Mouse (Mus musculus): ENCODE data around the gene Slfn2. TPM values are rescaled to one million over a fixed set of nuclear protein-coding genes. Genes with fewer than 3 reads are reported as not detected.

Slfn2 gene
- polyA plus RNA-seq, 1 experiment = 5.2 TPM

GRCm38 (mm10) chr11:83070321-83070970 lies 5.5 kb downstream of the Slfn2 start:
- no peak for DNase-seq (ENCODE audit: low read depth)

GRCm38 (mm10) chr11:83077714-83078422 lies 13.0 kb downstream of the Slfn2 start:
- DNase-seq (ENCODE audit: low read depth) = no peak

DNA sequence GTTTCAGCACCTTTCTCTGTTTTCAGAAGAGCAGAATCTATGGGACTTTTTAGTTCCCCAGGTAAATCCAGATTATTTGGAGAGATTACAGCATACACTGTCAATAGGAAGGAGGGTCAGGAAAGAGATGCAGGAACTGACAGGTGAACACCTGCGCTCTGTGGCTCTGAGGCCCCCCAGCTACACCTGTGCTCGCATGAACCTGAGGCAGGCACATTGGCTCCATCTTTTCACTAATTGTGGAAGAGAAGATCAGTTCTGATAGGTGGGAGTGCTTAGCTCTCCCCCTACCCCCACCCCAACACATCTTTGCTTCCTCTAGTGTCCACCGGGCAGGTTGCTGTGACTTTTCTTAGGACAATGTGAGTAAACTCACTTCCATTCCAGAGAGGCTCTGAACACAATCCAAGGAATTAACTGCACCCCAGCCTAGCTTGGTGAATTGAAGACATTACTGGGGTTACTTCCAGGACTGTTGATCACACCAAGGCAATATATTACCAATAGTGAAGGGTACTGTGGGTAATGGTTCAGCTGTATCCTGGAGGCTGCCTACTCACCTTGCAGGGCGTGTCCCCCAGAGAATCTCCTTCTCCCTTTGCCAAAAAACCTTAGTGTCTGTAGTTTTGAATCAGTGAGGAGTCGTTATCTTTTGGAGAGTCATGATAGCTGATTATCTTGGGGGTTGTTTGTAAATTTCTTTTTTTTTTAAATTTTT lies 13.7 kb downstream of the Slfn2 start:
- DNase-seq (ENCODE audit: low read depth) = no peak

- no peak for DNase-seq (ENCODE audit: low read depth)
Measured at GRCm38 (mm10) chr11:83079487-83080199, 14.7 kb downstream of the Slfn2 start.

DNA sequence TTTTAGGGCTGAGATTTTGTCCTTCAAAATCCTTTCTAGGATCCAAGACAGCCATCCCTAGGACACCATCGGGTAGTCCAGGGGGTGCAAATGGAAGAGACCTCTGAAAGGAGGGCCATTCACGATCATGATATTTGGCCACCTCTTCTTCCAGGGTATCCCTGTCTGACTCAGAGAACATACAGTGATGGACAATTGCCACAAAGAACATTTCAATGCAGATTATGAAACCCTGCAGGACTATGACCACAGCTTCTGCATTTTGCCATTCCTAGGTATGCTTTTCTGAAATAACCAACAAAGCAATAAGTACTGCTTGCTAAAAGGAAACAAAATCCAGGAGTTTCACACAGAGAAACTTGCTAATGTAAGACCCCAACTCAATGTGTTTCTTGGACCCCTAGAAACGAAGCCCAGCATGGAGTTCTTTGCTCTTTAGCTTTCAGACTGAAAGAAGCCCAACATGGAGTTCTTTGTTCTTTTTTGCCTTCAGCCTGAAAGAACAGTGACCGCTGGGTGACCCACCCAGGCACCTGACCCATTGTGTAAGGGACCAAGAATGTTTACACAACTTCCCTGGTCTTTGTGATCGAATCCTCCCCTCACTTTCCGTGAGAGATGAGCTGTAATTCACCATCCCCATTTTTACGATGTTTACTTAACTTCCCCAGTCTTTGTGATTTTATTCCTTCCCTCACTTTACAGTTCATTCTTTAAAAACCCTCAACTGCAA lies 18.0 kb downstream of the Slfn2 start:
- no peak for DNase-seq (ENCODE audit: low read depth)

- DNase-seq (ENCODE audit: low read depth) = no peak
Measured at GRCm38 (mm10) chr11:83084161-83084560, 19.2 kb downstream of the Slfn2 start.

DNA sequence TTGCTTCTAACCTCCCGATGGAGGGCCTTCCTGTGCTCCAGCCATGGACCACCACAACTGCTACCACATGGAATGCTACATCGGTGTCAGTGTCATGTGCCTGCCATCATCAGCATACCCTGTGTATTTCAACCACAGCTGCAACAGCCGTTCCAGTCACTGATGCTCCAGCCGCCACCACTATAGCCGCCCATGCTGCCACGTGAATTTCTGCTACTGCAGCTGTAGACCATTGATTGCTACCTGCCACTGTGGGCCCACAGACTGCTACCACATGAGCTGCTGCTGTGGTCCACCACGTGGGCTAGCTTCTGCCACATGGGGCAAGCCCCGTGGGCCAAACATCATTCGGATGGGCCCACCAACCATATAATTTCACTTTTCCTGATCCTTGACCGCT lies 19.8 kb downstream of the Slfn2 start:
- no peak for DNase-seq (ENCODE audit: low read depth)

DNA sequence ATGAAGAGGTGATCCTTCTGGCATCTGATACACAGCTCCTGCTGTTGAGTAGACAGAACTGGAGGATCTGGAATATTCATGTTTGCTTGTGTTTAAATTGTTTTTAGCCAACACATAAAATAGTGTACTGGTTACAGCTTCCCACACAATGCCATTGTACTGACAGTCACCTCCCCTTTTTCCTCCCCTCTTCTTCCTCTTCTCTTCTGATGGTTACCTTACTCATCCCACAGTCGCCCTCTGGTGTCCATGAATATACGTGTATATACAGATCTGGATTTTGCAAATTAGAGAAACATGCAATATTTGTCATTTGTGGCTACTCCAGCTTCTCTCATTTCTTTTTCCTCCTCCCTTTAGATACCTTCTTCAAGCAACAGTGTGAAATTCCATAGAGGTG lies 50.2 kb downstream of the Slfn2 start:
- DNase-seq (ENCODE audit: low read depth) = no peak

DNA sequence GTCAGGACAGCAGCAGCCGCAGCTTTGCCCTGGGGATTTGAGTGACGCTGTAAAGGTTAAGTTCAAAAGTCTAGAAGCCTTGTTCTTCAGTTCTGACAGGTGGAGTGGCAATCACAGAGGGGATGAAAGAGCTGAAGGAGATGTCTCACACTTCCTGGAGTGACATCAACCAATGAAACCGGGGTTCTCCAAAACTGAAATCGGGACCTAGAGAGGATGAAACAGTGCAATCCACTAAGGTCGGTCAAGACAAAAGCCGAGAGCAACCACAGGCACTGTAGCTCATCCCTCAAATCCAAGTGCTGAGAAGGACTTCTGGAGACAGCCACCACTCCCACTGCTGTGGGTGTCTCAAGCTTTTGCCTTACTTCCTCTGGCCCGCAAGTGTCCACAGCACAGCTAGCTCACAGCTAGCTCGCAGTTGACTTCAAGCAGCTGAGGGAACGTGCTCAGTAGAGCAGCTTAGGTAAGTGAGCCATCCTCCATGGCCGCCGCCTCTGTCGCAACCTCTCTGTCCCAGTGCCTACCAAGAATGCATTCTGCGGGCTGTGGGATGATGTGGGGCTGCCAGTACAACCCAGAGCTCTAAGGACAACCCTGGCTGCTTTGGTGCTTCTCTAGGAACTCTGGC lies 51.8 kb downstream of the Slfn2 start, which contains the start of gene Slfn1:
Gene Slfn1, plus strand, starts transcription at position 253 of the 631 bp plus-strand sequence.
- DNase-seq (ENCODE audit: low read depth) = no peak

GRCm38 (mm10) chr11:83118056-83118455 lies 53.1 kb downstream of the Slfn2 start:
- DNase-seq (ENCODE audit: low read depth) = no peak

Other genes starting within 250 kb of the Slfn2 start
- gene Rffl, start 193.9 kb upstream of the Slfn2 start, polyA plus RNA-seq (2012; rRNA removed) = 18.2 and 22.5 TPM in 2 replicates
- gene Rad51d, start 174.5 kb upstream of the Slfn2 start, polyA plus RNA-seq (2012; rRNA removed) = 19.5 and 22.4 TPM in 2 replicates
- gene Fndc8, start 173.0 kb upstream of the Slfn2 start, polyA plus RNA-seq (2012; rRNA removed) = 1.3 and 1.7 TPM in 2 replicates
- 20.9 and 25.7 TPM in 2 replicates for gene Nle1, start 156.7 kb upstream of the Slfn2 start, polyA plus RNA-seq (2012; rRNA removed)
- 4.0 and 5.0 TPM in 2 replicates for gene Unc45b, start 154.6 kb upstream of the Slfn2 start, polyA plus RNA-seq (2012; rRNA removed)
- 16.2 and 18.3 TPM in 2 replicates for gene Slfn5, start 113.8 kb upstream of the Slfn2 start, polyA plus RNA-seq (2012; rRNA removed)
- gene Slfn9, start 73.3 kb upstream of the Slfn2 start, polyA plus RNA-seq (2012; rRNA removed) = 0.36 and 0.41 TPM in 2 replicates
- 0.37 and 0.47 TPM in 2 replicates for gene Slfn8, start 44.3 kb upstream of the Slfn2 start, polyA plus RNA-seq (2012; rRNA removed)
- gene Slfn1, start 51.7 kb downstream of the Slfn2 start, polyA plus RNA-seq (2012; rRNA removed) = 0.27 and 0.34 TPM in 2 replicates
- 0.24 and 0.30 TPM in 2 replicates for gene Slfn4, start 110.1 kb downstream of the Slfn2 start, polyA plus RNA-seq (2012; rRNA removed)
- 0.41 and 0.58 TPM in 2 replicates for gene Slfn3, start 126.2 kb downstream of the Slfn2 start, polyA plus RNA-seq (2012; rRNA removed)
- not detected in 2 replicates for gene Slfn14, start 221.6 kb downstream of the Slfn2 start, polyA plus RNA-seq (2012; rRNA removed)
- gene Ap2b1, start 233.9 kb downstream of the Slfn2 start, polyA plus RNA-seq (2012; rRNA removed) = 46.3 and 59.1 TPM in 2 replicates
- gene Pex12, start 237.5 kb downstream of the Slfn2 start, polyA plus RNA-seq (2012; rRNA removed) = 11.1 and 12.0 TPM in 2 replicates